Mouse (Mus musculus): Measurements from ENCODE around the gene Tsfm. TPM values are rescaled to one million over a fixed set of nuclear protein-coding genes. Genes with fewer than 3 reads are reported as not detected.
A peak's percentile ranks its signal among the peaks of the same experiment; 100 is the strongest.

The Tsfm gene
- polyA plus RNA-seq, 1 experiment from 2014 or later: 79.9 TPM

GRCm38 (mm10) chr10:126963821-126964220, 66.8 kb downstream of the Tsfm start:
- Histone ChIP-seq H3K4me3 (replicated peaks) (no peak overlapping the region), H3K9ac (no peak overlapping the region), H3K4me1 (peaks cover 20% of the 10 kb centered on the region), H3K9me3 (no peaks in the 10 kb centered on the region), H3K27ac (peak overlapping the region; percentile 84; the same call in 1 of the 2 replicates), H3K4me2 (no peak overlapping the region), H3K27me3 (replicated peaks) (no peaks in the 10 kb centered on the region), H3K36me3 (no peaks in the 10 kb centered on the region)
- no peak for ATAC-seq (ENCODE audit: insufficient read depth, low FRiP score, low read depth)
- 89% methylated on average over 8 of the region's 8 CpGs for WGBS

DNA sequence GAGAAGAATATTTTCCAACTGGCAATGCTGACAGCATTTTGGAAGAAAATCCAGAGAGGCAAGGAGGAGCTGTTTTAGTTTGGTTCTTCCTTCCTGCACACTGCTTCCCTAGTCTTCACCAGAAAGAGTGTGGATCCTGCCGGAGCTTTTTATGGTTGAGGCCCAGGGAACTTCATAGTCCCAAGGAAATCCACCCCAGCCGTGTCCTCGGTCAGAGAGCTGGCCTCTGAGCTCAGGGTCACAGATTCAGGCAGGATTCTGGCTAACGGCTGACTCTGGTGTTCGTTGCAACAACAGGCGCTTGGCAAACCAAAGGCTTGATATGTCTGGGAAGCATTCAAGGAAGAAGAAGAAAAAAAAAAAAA, 67.7 kb downstream of the Tsfm start:
- H3K27ac ChIP-seq: peak overlapping the region; percentile 84
- no peaks in the 10 kb centered on the region for H3K36me3 ChIP-seq
- no peak overlapping the region for H3K9ac ChIP-seq
- H3K4me1 ChIP-seq: peaks cover 20% of the 10 kb centered on the region
- ATAC-seq (ENCODE audit: insufficient read depth, low FRiP score, low read depth): no peak
- H3K4me2 ChIP-seq: no peak overlapping the region
- no peak overlapping the region for H3K4me3 ChIP-seq (replicated peaks)
- H3K27me3 ChIP-seq (replicated peaks): no peaks in the 10 kb centered on the region
- no peaks in the 10 kb centered on the region for H3K9me3 ChIP-seq
- 34% methylated on average over 6 of the region's 6 CpGs for WGBS

GRCm38 (mm10) chr10:126962271-126962965, 68.2 kb downstream of the Tsfm start:
- WGBS: 26% methylated on average over 15 of the region's 15 CpGs
- Histone ChIP-seq H3K4me3 (replicated peaks) (no peak overlapping the region), H3K4me2 (peak overlapping the region; percentile 31), H3K27me3 (replicated peaks) (no peaks in the 10 kb centered on the region), H3K27ac (peak overlapping the region; percentile 84), H3K4me1 (peaks cover 26% of the 10 kb centered on the region), H3K9me3 (no peaks in the 10 kb centered on the region), H3K9ac (no peak overlapping the region), H3K36me3 (no peaks in the 10 kb centered on the region)
- ATAC-seq (ENCODE audit: insufficient read depth, low FRiP score, low read depth): peak; percentile 33; the same call in 1 of the 2 replicates

DNA sequence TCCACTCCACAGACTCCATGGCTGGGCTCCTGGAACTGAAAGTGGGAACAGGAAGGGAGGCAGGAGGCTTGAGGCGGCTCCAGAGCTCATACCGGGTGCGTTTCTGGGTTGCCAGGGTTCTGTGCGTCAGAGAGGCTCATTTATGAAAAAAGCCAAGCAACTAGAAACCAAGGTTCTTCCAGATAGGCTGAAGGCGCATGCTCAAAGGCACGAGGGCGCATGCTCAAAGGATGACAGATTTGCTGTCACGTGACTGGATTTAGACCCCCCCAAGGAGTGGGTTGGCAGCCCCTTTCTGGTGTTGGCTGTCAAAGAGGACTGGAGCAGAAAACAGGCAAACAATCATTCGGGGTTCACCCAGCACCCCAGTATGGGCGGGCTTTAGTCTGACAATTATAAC, 68.9 kb downstream of the Tsfm start:
- 0 out of 2 replicates have a peak, but pooled peaks have one; percentile 2 for ATAC-seq (ENCODE audit: insufficient read depth, low FRiP score, low read depth)
- no peaks in the 10 kb centered on the region for H3K9me3 ChIP-seq
- H3K27me3 ChIP-seq (replicated peaks): no peaks in the 10 kb centered on the region
- peak overlapping the region; percentile 84 for H3K27ac ChIP-seq
- no peaks in the 10 kb centered on the region for H3K36me3 ChIP-seq
- H3K9ac ChIP-seq: no peak overlapping the region
- 65% methylated on average over 10 of the region's 10 CpGs for WGBS
- peaks cover 32% of the 10 kb centered on the region for H3K4me1 ChIP-seq
- H3K4me2 ChIP-seq: peak overlapping the region; percentile 31; the same call in 1 of the 2 replicates
- H3K4me3 ChIP-seq (replicated peaks): no peak overlapping the region

MicroRNAs encoded within 50 kb of the gene (microRNA counts, 519-probe panel; counts per million panel counts)
- microRNA mmu-miR-26a: 2,344 counts per million, percentile 47 among the panel's probes with 10 or more counts
- microRNA mmu-miR-546: not detected

Small RNA genes lying within 50 kb of the gene (microRNA-seq; reads per million reads assigned to microRNA genes)
- gene Mir26a-2: 50.6 reads per million, percentile 41 among the genes with 10 or more reads in this experiment
- gene Mir546: 1.2 reads per million

Other genes with a start within 250 kb of the Tsfm start
- gene Atp23, start 129.5 kb downstream of the Tsfm start, polyA plus RNA-seq (2015; fragmentation: Nextera tagmentation; extraction: Ambion mirVana): 17.9 and 18.2 TPM in 2 replicates
- gene Ctdsp2, start 52.1 kb downstream of the Tsfm start, polyA plus RNA-seq (2015; fragmentation: Nextera tagmentation; extraction: Ambion mirVana): 57.0 and 63.2 TPM in 2 replicates
- gene Avil, start 30.1 kb downstream of the Tsfm start, polyA plus RNA-seq (2015; fragmentation: Nextera tagmentation; extraction: Ambion mirVana): 0.52 and 0.60 TPM in 2 replicates
- gene Mettl1, start 10.6 kb upstream of the Tsfm start, polyA plus RNA-seq (2015; fragmentation: Nextera tagmentation; extraction: Ambion mirVana): 54.3 and 55.2 TPM in 2 replicates
- gene Eef1akmt3, start 10.7 kb upstream of the Tsfm start, polyA plus RNA-seq (2015; fragmentation: Nextera tagmentation; extraction: Ambion mirVana): 1.1 and 1.5 TPM in 2 replicates
- 0.17 and 0.32 TPM in 2 replicates for gene Cyp27b1, start 17.4 kb upstream of the Tsfm start, polyA plus RNA-seq (2015; fragmentation: Nextera tagmentation; extraction: Ambion mirVana)
- gene March9, start 29.3 kb upstream of the Tsfm start, polyA plus RNA-seq (2015; fragmentation: Nextera tagmentation; extraction: Ambion mirVana): 0.79 and 1.2 TPM in 2 replicates
- gene Cdk4, start 32.7 kb upstream of the Tsfm start, polyA plus RNA-seq (2015; fragmentation: Nextera tagmentation; extraction: Ambion mirVana): 1,443 and 1,450 TPM in 2 replicates
- 154 and 163 TPM in 2 replicates for gene Tspan31, start 39.4 kb upstream of the Tsfm start, polyA plus RNA-seq (2015; fragmentation: Nextera tagmentation; extraction: Ambion mirVana)
- 0.28 and 0.67 TPM in 2 replicates for gene Agap2, start 44.4 kb upstream of the Tsfm start, polyA plus RNA-seq (2015; fragmentation: Nextera tagmentation; extraction: Ambion mirVana)
- gene Os9, start 90.3 kb upstream of the Tsfm start, polyA plus RNA-seq (2015; fragmentation: Nextera tagmentation; extraction: Ambion mirVana): 100 and 108 TPM in 2 replicates
- gene B4galnt1, start 134.4 kb upstream of the Tsfm start, polyA plus RNA-seq (2015; fragmentation: Nextera tagmentation; extraction: Ambion mirVana): 29.4 and 31.4 TPM in 2 replicates
- gene Slc26a10, start 149.8 kb upstream of the Tsfm start, polyA plus RNA-seq (2015; fragmentation: Nextera tagmentation; extraction: Ambion mirVana): 1.1 and 1.3 TPM in 2 replicates
- gene Arhgef25, start 159.2 kb upstream of the Tsfm start, polyA plus RNA-seq (2015; fragmentation: Nextera tagmentation; extraction: Ambion mirVana): 65.9 and 69.9 TPM in 2 replicates
- gene Dtx3, start 164.9 kb upstream of the Tsfm start, polyA plus RNA-seq (2015; fragmentation: Nextera tagmentation; extraction: Ambion mirVana): 90.4 and 106 TPM in 2 replicates
- 29.9 and 32.3 TPM in 2 replicates for gene Pip4k2c, start 180.7 kb upstream of the Tsfm start, polyA plus RNA-seq (2015; fragmentation: Nextera tagmentation; extraction: Ambion mirVana)
- 5.6 and 6.2 TPM in 2 replicates for gene Kif5a, start 232.5 kb upstream of the Tsfm start, polyA plus RNA-seq (2015; fragmentation: Nextera tagmentation; extraction: Ambion mirVana)
- gene Dctn2, start 235.5 kb upstream of the Tsfm start, polyA plus RNA-seq (2015; fragmentation: Nextera tagmentation; extraction: Ambion mirVana): 161 and 169 TPM in 2 replicates